Mouse (Mus musculus) liver, embryonic 14.5 days (tissue): Measurements from ENCODE around the gene Proser1. TPM values are rescaled to one million over a fixed set of nuclear protein-coding genes. Genes with fewer than 3 reads are reported as not detected.
A peak's percentile ranks its signal among the peaks of the same experiment; 100 is the strongest.

Experiments used
- ATAC-seq: fragments of 200-750 bp; cut with Nextera tagmentation; 2 replicates; pipeline ENCODE4 v1.8.0; 2017; ENCODE audit warnings: moderate number of reproducible peaks, mild to moderate bottlenecking, moderate library complexity; ENCODE audit not compliant: insufficient read depth
- DNase-seq, 3 experiments: peaks; one replicate each; pipeline ENCODE4 v3.0.0-alpha.2; 2012 to 2013; ENCODE audit warnings: low read depth in 3 of 3, low spot score in 3 of 3
- H3K27ac ChIP-seq: fragments of 300-500 bp; sonication (generic); 2 replicates; pipeline ENCODE4 v1.5.1; 2014; ENCODE audit warnings: moderate library complexity, mild to moderate bottlenecking, control low read depth, inconsistent platforms
- H3K27me3 ChIP-seq: fragments of 300-500 bp; sonication (generic); 2 replicates; pipeline ENCODE4 v1.6.1; 2014; ENCODE audit warnings: mild to moderate bottlenecking, low read length, moderate library complexity; ENCODE audit not compliant: control insufficient read depth, insufficient read depth
- H3K36me3 ChIP-seq: fragments of 300-500 bp; sonication (generic); replicated peaks from 2 replicates; pipeline ENCODE4 v1.6.1; 2014; ENCODE audit warnings: low read depth; ENCODE audit not compliant: control insufficient read depth, insufficient read depth
- H3K4me1 ChIP-seq, 2 experiments: fragments of 200-500 bp in 1 of 2; fragments of 300-500 bp in 1 of 2; sonication (generic) in 1 of 2; replicated peaks; 2 replicates each; pipeline ENCODE4 v1.6.1; 2012 to 2014; ENCODE audit warnings: antibody characterized with exemption in 1 of 2, inconsistent platforms in 1 of 2, low read length in 1 of 2; ENCODE audit not compliant: control insufficient read depth in 2 of 2, insufficient read depth in 2 of 2
- H3K4me2 ChIP-seq: fragments of 300-500 bp; sonication (generic); 2 replicates; pipeline ENCODE4 v1.6.1; 2014; ENCODE audit warnings: low read depth, mild to moderate bottlenecking, control low read depth, moderate library complexity
- H3K4me3 ChIP-seq, 2 experiments: fragments of 200-500 bp in 1 of 2; fragments of 300-500 bp in 1 of 2; sonication (generic) in 1 of 2; 2 replicates each; pipeline ENCODE4 v1.5.1; 2012 to 2014; ENCODE audit warnings: low read depth in 2 of 2, low read length in 2 of 2, mild to moderate bottlenecking in 2 of 2, control low read depth in 1 of 2, inconsistent platforms in 1 of 2, moderate library complexity in 1 of 2; ENCODE audit not compliant: insufficient read depth in 1 of 2
- H3K9ac ChIP-seq: fragments of 300-500 bp; sonication (generic); replicated peaks from 2 replicates; pipeline ENCODE4 v1.6.1; 2014; ENCODE audit warnings: mild to moderate bottlenecking, control low read depth, moderate library complexity
- H3K9me3 ChIP-seq: fragments of 300-500 bp; sonication (generic); 2 replicates; pipeline ENCODE4 v1.6.1; 2016; ENCODE audit warnings: low read length, mixed read lengths; ENCODE audit not compliant: control insufficient read depth
- CTCF ChIP-seq: IDR thresholded peaks from 2 replicates; pipeline ENCODE4 v1.5.1; 2016; ENCODE audit warnings: antibody characterized with exemption, low read depth, control low read depth
- EP300 ChIP-seq: IDR thresholded peaks from 2 replicates; pipeline ENCODE4 v1.6.1; 2016; ENCODE audit warnings: antibody characterized with exemption, low read depth
- WGBS: fragments of 180-500 bp; shearing (Covaris S2); extraction: QIAGEN DNeasy Blood & Tissue Kit; methylation state at CpG from one replicate; pipeline ENCODE4 v1.1.7; 2014; ENCODE audit not compliant: insufficient replicate concordance; 5-methylcytosine and 5-hydroxymethylcytosine counted together
- polyA plus RNA-seq, 2 experiments: library from polyadenylated mRNA; depleted of rRNA in 1 of 2; stranded (reverse) in 1 of 2; unstranded in 1 of 2; fragments of >200 nt; fragmentation: Nextera tagmentation in 1 of 2; extraction: Ambion mirVana in 1 of 2; gene quantifications; 2 replicates each; pipeline versions ENCODE4 v1.2.1 to v1.2.3; 2012 to 2014

Gene Proser1
- polyA plus RNA-seq, 2 experiments = 2.5 to 3.3 TPM

- Histone ChIP-seq H3K4me3 (no peak overlapping the region), H3K9me3 (no peaks in the 10 kb centered on the region), H3K4me2 (no peak overlapping the region), H3K9ac (no peak overlapping the region), H3K27ac (no peak overlapping the region), H3K36me3 (peaks cover 18% of the 10 kb centered on the region), H3K4me1 (no peaks in the 10 kb centered on the region), H3K27me3 (no peaks in the 10 kb centered on the region)
- no peak for ATAC-seq
- DNase-seq = no peak
- no peak for TF ChIP-seq CTCF
- TF ChIP-seq EP300 = no peak
- 87% methylated on average over 30 of the region's 30 CpGs for WGBS
Observed at GRCm38 (mm10) chr3:53478419-53479046, 15.1 kb downstream of the Proser1 start.

DNA sequence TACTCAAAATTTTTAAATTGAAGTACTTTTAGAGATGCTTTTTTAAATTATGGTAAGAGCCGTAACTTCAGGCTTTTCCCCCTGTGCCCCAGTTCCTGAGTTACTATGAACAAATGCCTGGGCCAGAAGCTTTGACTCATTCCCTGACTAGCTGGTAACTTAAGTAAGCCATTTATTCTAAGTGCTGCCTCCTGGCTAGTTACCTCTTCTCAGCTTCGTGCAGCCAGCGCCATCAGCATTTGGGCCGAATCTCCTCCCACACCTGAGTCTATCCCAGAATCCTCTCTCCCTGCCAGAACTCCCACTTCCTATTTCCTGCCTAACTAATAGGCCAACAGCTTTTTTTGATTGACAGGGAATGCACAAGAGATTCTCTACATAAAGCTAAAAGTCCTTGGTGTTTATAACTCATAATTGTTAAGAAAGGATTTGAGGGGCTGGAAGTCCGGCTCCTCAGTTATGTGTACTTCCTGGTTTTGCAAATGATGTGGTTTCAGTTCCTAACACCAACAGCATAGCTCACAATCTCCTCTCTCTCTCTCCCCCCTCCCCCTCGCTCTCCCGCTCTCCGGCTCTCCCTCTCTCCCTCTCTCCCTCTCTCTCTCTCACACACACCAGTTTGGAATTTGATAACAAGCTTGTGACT lies 20.1 kb downstream of the Proser1 start:
- Histone ChIP-seq H3K4me3 (no peak overlapping the region), H3K27ac (no peak overlapping the region), H3K36me3 (no peaks in the 10 kb centered on the region; the same call in none of the 2 replicates), H3K9ac (no peak overlapping the region), H3K4me1 (peaks cover 0 to 11% of the 10 kb centered on the region in 2 experiments; a peak in 2 of 4 replicates), H3K27me3 (no peaks in the 10 kb centered on the region), H3K9me3 (no peaks in the 10 kb centered on the region), H3K4me2 (no peak overlapping the region)
- no peak for ATAC-seq
- DNase-seq = no peak
- 66% methylated on average over 8 of the region's 8 CpGs for WGBS
- TF ChIP-seq EP300 = no peak
- TF ChIP-seq CTCF = no peak

DNA sequence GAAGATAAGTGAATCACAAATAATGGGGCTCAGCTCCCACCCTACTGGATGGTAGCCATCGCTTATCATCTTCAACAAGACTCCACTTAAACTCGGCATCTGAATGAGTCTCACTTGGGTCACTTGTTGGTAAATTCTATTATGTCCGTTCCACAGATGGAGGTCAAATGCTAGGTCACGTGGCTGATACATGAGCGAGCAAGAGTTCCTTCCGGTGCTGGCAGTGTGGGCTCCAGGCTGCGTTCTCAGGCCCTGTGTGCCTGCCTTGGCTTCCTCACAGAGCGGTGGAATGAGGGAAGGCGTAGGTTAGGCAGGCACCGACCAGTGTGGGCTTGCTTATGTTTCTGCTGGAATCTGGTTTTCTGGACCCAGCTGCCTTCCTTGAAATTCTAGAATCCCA lies 23.1 kb downstream of the Proser1 start:
- no peak for DNase-seq
- WGBS = 51% methylated on average over 10 of the region's 10 CpGs
- Histone ChIP-seq H3K9me3 (no peaks in the 10 kb centered on the region), H3K4me1 (peaks cover 0 to 11% of the 10 kb centered on the region in 2 experiments; a peak in 2 of 4 replicates), H3K27ac (no peak overlapping the region), H3K4me3 (no peak overlapping the region), H3K9ac (no peak overlapping the region), H3K36me3 (no peaks in the 10 kb centered on the region), H3K27me3 (no peaks in the 10 kb centered on the region), H3K4me2 (no peak overlapping the region)
- no peak for TF ChIP-seq EP300
- TF ChIP-seq CTCF = no peak
- no peak for ATAC-seq

- H3K4me2 ChIP-seq = no peak overlapping the region
Observed at GRCm38 (mm10) chr3:53486996-53487576, 23.6 kb downstream of the Proser1 start.

DNA sequence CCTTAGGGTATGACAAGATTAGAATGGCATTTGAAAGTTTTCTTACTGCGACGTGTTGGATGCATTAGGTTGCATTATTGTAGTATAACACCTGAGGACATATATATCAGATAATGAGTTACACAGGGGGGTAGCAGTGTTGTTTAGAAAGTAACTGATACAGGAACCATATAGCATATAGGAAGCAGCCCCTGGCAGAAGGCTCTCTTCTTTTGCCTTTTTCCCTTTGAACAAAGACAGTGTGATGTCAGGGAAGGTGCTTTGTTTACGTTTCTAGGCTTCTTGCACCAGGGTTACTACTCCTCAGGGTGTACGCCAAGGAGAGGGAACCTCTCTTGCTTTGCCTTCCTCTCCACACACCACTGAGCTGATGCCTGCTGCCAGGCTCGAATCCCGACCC lies 24.9 kb downstream of the Proser1 start, which contains the start of gene Stoml3:
TSS of gene Stoml3 (plus strand) at position 301 of the 400 bp plus-strand sequence.
- Histone ChIP-seq H3K27ac (no peak within 1 kb of the TSS), H3K4me2 (no peak within 1 kb of the TSS), H3K9me3 (no peaks in the 10 kb centered on the region), H3K4me1 (peaks cover 0 to 11% of the 10 kb centered on the region in 2 experiments; a peak in 2 of 4 replicates), H3K27me3 (no peaks in the 10 kb centered on the region), H3K4me3 (no peak within 1 kb of the TSS), H3K36me3 (no peaks in the 10 kb centered on the region), H3K9ac (no peak within 1 kb of the TSS)
- no peak for ATAC-seq
- WGBS = 61% methylated on average over 6 of the region's 6 CpGs
- no peak for TF ChIP-seq EP300
- DNase-seq = no peak

More at GRCm38 (mm10) chr3:53486996-53487576, 23.6 kb downstream of the Proser1 start:
- ATAC-seq = 0 out of 2 replicates have a peak, but pooled peaks have one; percentile 31
- DNase-seq = no peak
- WGBS = 20% methylated on average over 9 of the region's 9 CpGs
- H3K4me1 ChIP-seq = peaks cover 0 to 11% of the 10 kb centered on the region in 2 experiments; a peak in 2 of 4 replicates
- no peak overlapping the region for H3K27ac ChIP-seq
- H3K27me3 ChIP-seq = no peaks in the 10 kb centered on the region
- H3K9me3 ChIP-seq = no peaks in the 10 kb centered on the region
- H3K9ac ChIP-seq = no peak overlapping the region
- H3K4me3 ChIP-seq = no peak overlapping the region
- no peak for TF ChIP-seq CTCF
- TF ChIP-seq EP300 = no peak
- H3K36me3 ChIP-seq = no peaks in the 10 kb centered on the region
